23 mouse cellular contexts compared by ENCODE assay signal in the genomic region with DNA sequence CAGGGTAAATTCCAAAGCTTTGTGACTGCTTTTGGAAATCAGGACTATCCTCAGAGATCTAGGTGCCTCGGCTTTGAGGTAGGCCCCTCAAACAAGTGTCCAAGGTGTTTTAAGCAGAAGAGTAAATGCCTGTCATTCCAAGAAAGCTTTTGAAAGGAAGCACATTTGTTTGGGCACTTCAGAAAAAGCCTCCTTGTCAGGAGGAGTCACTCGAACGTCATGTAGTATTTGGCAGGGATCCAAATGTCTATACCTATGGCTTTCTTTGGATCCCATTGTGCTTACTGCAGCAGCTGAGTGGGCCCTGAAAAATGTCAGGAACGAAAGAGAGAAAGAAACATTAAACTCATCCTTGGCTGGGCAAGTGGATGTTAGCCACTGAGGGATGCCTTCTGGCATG. TPM values are rescaled to one million over a fixed set of nuclear protein-coding genes. Genes with fewer than 3 reads are reported as not detected.
"Had no signal": no experiment of that assay in that cellular context is flagged by ENCODE, and none has a peak within 500 bp of the region (broad histone marks: within the 10 kb centered on the region; RNA-seq: fewer than 3 reads in every experiment).

No protein-coding gene starts in this region.

- H3K27ac ChIP-seq: liver, embryonic 13.5 days; liver, embryonic 15.5 days; macrophage; midbrain, embryonic 13.5 days; midbrain, embryonic 15.5 days; neural tube, embryonic 12.5 days; stomach, embryonic 15.5 days; stomach, postnatal 0 days had no signal

- H3K4me3 ChIP-seq: liver, embryonic 13.5 days; liver, embryonic 15.5 days; megakaryocyte, embryonic 14.5 days; midbrain, embryonic 13.5 days; midbrain, embryonic 15.5 days; neural tube, embryonic 12.5 days; stomach, embryonic 15.5 days had no signal

- H3K4me2 ChIP-seq: liver, embryonic 11.5 days; liver, embryonic 13.5 days; liver, embryonic 15.5 days; midbrain, embryonic 11.5 days; midbrain, embryonic 13.5 days; midbrain, embryonic 15.5 days; neural tube, embryonic 12.5 days; stomach, embryonic 15.5 days had no signal

- ATAC-seq: liver, postnatal 0 days; midbrain, embryonic 13.5 days; midbrain, embryonic 15.5 days had no signal

- H3K36me3 ChIP-seq: liver, embryonic 13.5 days; liver, embryonic 15.5 days; midbrain, embryonic 13.5 days; midbrain, embryonic 15.5 days; neural tube, embryonic 12.5 days; stomach, embryonic 15.5 days had no signal

- H3K9ac ChIP-seq: liver, embryonic 13.5 days; liver, embryonic 15.5 days; liver, postnatal 0 days; midbrain, embryonic 13.5 days; midbrain, embryonic 15.5 days; neural tube, embryonic 12.5 days; stomach, embryonic 15.5 days had no signal

- DNase-seq: liver; liver, embryonic 13.5 days; liver, postnatal 0 days; right cerebral cortex, postnatal 14 days; thymus, adult 2 months; thymus, postnatal 25 days; thymus, postnatal 4 days had no signal

- H3K4me1 ChIP-seq: liver, embryonic 13.5 days; liver, embryonic 15.5 days; megakaryocyte, embryonic 14.5 days; midbrain, embryonic 15.5 days; neural tube, embryonic 12.5 days; stomach, embryonic 15.5 days had no signal

- H3K27me3 ChIP-seq: liver, embryonic 15.5 days; midbrain, embryonic 15.5 days; neural tube, embryonic 12.5 days; stomach, embryonic 15.5 days had no signal

- H3K9me3 ChIP-seq: liver, embryonic 13.5 days; liver, embryonic 15.5 days; midbrain, embryonic 13.5 days; midbrain, embryonic 15.5 days; neural tube, embryonic 12.5 days; stomach, embryonic 15.5 days had no signal

RNA-seq across cellular contexts. Expression of gene Capn8, which starts 27.6 kb away (rescaled TPM):
- total RNA-seq: megakaryocyte progenitor cell, adult 5-6 weeks; midbrain, postnatal 0 days; monocyte, adult 5-6 weeks; neutrophil, adult 5-6 weeks had no signal
- polyA plus RNA-seq: liver, embryonic 11.5 days; liver, embryonic 13.5 days; liver, embryonic 15.5 days; liver, postnatal 0 days; macrophage; midbrain, embryonic 11.5 days; midbrain, embryonic 13.5 days; neural tube, embryonic 14.5 days; spleen, adult 2 months had no signal
